Mouse (Mus musculus) right cerebral cortex, postnatal 36 days (tissue): ENCODE data around the gene B3gnt7.
"Not testable (repeated sequence)": the region's sequence is repeated elsewhere in the genome, so short reads cannot be mapped to it uniquely, and the experiment has no call there.

Experiments
- DNase-seq, 2 experiments: peaks; one replicate each; pipeline ENCODE4 v3.0.0; 2022; ENCODE audit warnings: low spot score in 2 of 2, mixed read lengths in 1 of 2

The B3gnt7 gene

DNA sequence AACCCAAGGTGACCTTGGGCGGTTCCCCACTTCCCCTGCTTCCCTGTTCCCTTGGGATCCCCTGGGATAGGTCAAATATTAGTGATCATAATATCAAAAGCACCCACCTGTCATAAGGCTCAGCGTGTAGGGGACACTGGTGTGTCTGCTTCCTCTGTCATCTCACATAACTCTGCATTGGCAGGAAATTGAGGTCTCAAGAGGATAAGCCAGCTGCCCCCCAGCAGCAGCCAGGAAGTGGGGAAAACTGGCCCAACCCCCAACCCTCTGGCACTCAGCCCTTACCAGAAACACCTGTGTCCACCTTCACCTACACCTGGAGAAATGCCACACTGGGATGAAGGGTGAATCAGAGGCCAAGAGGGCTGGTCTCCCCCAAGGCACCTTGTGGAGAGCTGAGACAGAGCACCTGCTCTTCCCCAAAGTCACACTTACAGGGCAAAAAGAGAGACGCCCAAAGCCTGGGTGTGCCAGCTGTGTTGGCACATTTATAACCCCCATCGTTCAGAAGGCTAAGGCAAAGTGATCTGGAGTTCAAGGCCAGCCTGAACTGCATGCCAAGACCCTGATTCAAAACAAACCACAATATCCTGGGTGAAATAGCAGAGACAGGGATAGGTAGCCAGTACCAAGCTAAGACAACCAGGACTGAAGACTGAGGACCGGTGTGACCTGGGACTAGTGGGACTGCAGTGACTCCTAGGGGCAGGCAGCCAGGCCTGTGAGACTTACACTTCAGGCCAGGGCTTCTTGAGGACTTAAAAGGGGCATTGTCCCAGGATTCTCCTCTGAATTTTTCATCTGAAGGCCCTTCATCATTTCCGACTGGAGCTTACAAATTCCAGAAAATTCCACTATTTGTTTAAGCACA is 1.2 kb upstream of the B3gnt7 start:
- no peak for DNase-seq

DNA sequence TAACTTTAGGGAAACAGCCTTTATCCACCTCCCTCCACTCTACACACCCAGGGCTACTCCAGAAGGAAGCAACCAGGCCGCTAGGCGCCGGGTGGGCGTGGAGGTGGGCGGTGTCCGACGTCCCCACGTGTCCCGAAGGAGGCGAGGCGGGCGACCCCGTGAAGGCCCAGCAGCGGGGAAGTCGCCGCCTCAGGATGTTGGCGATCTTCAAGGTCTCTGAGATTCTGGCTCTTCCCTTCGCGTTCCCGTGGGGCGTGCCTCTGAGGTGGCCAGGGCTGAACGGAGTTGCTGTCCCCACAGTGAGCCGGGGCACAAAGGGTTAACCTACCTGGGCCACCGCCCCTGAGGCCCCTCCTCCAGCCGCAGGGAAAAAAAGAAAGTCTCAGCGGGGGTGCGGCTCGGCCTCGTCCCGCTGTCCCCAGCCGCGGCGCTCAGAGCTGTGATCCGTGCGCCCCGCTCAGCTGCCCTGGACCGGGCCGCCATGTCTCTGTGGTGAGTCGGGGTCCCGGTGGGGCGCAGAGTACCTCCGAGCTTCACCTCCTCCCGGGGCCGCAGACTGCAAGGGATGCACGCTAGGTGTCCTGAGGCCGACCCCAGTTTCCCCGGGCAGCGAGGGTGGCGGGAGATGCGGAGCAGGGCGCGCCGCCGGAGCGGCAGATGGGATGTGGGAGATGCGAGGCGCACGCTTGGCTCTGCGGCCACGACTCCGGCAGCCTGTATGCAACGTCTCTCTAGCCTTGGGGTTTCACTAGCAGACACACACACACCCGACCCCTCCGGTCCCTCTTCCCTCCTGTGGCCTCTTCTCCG is 636 bp downstream of the B3gnt7 start:
- DNase-seq, result peak in 1 of 2 experiments; percentile 26

DNA sequence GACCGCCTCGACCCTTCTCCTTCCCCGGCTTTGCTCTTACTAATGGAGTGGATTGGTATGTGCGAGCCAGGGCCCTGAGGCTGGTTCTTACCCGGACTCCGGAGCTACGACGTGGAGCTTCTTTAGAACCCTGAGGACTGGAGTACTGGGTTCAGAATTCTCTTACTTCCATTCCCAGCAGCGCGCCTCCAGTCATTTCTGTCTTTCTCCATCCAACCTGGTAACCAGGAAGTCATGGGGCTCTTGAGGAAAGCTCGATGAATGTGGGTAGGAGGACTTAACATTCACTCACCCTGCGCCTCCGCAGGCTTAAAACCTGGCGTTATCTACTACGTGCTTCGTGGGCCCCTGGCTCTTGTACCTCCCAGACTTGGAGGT is 1.2 kb downstream of the B3gnt7 start:
- DNase-seq, result no peak

DNA sequence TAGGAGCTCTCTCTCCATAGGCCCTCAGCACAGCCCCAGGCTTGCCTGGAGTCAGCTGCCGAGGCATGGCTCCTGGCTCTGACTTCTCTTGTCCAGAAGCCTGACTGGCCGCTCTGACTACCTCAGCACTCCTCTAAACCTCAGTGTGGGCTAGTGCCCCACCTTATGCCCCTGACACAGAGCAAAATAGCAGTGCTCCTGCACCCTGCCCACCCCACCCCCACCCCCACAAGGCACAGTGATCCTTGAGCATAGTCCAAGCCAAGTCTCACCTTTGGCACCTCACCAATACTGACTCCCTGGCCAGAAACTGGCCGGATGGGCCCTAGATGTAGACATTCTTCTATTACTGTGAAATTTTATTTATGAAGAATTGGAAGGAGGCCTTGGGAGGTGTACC is 4.1 kb downstream of the B3gnt7 start:
- DNase-seq, result no peak

DNA sequence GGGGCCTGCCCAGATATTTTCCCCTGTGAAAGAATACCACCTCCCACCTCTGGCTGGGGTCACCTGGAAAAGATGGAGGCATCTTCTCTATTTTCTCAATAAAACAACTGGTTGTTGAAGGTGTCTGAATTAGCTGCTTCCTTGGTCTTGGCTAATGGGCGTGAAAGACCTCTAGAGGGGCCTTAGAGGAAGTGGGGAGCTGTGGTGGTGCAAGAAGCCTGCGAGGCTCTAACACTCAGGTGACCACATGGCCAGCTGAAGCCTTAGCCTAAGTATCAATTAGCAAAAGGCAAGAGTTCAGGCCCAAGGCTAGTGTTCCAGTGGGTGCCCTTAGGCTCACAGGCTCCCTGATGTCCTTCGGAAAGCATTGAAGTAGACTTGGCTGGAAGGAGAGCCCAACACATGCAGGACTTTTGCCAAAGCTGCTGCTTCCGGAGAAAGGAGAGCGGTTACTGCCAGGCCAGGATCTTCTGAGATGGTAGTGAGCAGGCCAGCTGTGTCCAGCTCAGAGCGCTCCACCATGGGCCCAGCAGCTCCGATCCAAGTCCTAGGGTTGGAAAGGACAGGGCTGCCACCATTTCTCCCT is 4.6 kb downstream of the B3gnt7 start:
- no peak for DNase-seq

DNA sequence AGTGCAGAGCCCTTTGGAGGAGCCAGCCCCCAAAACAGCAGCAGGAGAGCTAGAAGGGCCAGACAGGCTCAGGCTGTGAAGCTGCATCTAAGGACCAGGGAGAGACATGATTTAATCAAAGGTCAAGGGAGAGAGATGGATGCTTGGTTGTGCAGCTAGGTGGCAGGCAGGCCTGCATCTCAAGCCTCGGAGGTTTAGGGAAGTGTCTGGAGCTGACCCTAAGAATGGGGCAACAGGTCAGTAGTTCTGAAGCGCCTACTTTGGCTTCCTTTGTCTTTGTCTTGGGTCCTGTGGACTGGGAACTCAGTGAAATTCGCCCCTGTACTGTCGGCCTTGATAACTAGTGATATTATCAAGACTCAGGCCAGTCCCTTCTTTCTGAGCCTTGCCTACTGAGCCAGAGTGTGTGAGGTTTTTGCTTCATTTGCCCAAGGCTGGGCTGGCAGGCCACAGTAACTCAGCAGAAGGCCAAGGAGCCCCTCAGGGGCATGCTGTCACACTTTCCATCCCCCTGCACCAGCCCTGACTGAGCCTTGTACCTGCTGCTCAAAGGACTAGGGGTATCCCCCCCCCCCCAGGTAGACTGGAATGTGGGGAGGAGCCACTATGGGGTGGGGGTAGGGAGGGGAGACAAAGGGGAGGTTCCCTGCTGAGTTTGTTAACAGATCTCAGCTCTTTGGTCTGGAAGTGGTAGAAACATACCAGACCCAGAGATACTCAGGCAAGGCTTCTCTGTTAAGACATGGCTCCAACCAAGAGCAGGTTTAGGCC is 5.4 kb downstream of the B3gnt7 start:
- no peak for DNase-seq

DNA sequence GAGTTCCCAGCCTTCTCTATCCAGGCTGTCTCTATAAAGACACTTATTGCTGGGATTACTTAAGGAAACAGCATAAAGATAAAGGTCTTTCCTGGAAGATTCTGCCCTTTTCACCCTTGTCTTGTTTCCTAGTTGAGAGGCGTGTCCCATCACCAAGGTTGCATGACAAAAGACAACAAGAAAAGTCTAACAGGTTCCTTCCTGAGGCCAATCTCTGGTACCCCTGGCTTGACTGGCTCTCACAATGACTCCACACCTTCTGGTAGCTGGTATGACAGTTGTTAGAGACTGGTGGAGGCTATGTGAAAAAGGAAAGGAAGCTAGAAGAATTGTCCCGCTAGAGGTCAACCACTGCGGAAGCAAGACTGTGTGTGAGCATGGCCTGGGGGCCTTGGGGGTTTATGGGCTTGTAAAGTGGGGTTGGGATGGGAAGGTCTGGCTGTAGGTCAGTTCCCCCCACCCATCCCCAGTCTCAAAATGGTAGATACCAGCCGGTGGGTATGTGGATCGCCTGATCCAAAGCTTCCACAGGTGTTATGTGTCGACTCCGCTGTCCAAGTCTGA is 6.7 kb downstream of the B3gnt7 start:
- no peak for DNase-seq

DNA sequence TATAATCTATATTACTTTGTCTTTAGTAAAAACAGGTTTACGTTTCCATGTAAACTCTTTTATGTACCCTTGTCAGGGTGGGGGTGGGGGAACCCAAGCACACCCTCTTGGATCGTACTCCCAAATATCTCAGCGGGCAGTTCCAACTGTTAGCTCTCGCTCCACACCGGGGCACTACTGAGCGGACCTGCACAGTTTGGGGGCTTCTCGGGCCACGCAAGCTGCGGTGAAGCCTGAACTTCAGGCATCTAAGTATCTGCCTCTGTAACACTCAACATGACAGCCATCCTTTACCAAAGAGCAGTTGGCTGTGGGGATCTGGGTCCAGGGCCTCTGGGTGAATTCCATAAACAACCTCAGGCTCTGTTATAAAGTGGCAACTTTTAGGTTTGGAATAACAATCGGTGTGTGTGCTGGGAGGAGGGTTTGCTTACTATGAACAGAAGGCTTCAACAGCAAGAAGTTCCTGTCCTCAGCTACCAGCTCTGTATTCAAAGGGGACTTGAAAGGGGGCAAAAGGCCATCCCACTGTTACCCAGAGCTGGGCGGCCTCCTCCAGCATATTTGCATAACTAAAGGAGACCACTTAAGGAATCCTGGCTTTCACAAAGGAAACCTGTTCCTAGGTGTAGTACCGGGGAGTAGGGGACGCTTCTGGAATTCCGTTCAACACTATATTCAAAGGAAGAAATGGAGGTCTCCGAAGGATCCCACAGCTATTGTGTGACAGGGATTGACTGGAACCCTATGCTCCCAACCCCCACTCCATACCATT is 8.1 kb downstream of the B3gnt7 start:
- DNase-seq, result no peak

DNA sequence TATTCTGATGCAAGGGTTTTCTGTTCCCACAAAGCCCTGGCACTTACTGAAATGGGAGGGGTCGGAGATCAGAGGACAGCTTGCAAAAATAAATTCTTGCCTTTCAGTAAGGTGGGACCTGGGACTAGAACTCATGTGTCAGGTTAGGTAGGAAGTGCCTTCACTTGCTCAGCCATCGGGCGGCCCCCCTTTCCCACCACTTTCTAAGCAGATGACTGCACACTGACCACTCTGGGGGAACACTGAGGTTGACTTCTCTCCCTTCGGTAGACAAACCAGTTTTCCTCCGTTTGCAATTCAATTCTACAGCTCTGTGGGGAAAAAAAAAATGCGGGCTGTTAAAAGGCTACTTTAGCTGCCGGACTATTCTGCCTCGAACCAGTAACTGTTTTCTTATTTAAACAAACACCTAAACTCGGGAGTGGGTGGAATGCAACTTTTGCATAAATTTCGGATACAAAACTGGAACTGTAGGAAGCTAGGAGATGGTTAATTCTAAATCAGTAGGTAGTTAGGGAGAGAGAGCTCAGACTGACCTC is 8.9 kb downstream of the B3gnt7 start:
- no peak for DNase-seq

DNA sequence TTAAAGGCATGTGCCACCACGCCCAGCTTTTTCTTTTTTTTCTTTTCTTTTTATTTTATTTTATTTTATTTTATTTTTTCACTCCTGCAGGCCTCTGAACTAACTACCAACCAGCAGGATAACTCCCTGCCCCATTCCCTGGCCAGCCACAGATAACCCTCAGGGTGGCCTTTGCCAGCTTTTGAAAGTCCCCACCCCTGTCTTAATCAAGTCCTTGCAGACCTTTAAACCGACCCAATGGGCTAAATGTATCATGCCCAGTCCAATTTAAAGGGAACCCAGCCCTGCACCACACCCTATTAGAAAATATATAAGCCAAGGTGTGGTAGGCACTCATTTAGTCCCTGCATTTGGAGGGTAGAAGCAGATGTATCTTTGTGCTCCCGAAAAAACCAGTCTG is 9.6 kb downstream of the B3gnt7 start:
- DNase-seq, result no peak

DNA sequence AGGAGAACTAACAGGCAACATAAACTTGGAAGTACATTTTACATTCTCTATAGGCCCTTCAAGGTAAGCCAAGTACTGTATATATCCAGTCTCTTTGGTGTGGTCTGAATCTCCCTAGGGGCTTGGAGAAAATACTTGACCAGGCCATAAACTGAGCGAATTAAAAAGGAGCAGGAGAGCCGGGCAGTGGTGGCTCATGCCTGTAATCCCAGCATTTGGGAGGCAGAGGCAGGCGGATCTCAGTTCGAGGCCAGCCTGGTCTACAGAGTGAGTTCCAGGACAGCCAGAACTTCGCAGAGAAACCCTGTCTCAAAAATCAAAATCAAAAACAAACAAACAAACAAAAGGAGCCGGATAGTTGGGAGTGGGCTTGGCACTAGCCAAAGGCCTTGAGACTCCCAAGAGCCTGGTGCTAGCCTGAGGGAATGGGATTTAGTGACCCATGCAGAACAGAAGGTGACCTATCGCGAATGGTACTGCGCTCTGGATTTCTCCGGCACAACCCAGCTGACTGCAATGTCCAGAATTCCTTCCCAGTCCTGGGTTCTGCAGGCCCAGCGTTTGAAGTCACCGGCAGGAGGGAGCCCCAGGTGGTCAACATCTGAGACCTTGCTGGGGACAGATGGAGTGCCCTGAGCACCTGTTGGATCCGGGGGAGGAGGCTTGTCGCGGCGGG is 10.6 kb downstream of the B3gnt7 start:
- DNase-seq, result no peak

DNA sequence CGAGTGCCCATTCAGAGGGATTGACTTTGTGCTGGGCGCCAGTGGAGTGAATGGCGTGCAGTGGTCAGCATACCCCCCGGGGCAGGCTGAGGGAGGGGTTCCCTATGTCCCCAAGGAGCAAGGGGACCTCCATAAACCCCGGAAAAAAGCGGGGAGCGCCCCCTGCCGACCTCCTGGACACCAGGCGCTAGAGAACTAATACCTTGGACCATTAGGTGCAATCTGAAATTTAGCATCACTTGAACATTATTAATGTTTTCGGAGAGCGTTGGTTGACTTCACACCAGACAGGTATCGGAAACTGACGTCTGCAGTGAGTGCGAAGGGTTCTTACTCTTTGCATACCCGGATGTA is 11.1 kb downstream of the B3gnt7 start:
- DNase-seq, result no peak

DNA sequence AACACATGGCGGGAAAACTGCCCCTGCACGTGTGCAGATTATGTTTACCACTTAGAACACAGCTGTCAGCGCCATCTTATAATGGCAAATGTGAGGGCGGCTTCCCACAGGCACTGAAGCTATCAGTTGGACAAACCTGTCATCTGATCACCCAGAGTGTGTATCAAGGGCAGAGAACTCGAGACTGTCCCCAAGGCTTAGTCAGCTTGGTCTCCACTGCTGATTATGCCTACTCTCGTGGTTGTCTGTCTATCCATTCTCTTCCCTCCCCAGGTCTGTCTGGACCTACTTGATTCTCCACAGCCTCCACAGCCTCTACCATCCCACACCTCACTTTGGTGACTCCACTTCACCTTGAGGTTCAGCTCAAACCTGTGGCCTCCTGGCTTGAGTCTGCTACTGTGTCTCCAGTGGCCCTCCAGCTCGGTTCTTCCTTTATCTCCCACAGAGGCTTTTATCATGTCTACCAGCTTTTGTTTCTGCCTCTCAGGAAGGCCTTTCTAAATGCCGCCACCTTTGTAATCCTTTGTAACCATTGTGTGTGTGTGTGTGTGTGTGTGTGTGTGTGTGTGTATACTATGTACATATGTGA is 18.3 kb downstream of the B3gnt7 start:
- no peak for DNase-seq

DNA sequence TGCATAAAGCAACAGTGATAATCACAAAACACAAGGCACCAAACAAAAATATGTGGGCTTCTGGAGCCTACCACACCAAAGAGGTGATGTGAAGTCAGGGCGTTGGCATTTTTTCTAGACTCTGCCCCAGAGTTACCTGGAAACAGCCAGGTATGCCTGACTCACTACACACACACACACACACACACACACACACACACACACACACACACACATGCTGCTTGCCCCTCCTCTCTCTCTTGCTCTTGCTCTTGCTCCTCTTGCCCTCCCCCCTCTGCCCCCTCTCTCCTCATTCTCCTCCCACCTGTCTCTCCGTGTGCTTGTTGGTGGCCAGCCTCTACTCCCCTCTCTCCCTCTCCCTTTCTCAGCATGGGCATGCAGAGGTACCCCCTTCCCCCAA is 33.7 kb downstream of the B3gnt7 start:
- no peak for DNase-seq

DNA sequence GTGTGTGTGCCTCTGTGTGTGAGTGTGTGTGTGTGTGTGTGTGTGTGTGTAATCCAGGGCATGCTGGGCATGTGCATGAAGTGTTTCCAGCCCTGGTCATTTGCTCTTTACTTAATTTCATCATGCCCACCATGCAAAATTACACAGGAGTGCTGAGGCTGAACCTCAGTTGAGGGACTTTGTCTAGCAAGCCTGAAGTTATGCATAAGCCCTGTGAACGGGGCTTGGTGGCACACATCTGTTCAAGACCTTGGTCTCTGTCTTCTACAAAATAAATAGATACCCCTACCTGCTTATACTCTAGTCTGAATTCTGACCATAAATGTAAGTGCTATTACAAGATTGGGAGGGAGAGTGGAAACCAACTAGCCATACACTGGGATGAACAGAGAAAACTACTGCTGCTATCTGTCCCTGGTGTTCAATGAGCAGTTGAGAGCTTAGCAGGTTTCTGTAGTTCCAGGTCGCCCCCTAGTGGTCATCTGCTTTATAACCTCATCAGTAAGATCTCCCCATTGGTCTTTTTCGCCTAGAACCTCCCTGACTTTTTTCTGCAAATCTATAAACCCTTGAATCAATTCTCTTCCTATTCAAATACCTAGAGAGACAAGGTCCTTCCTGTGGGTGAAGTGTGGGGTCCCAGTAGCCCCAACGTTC is 36.7 kb downstream of the B3gnt7 start:
- DNase-seq, result peak; percentile 60 to 64

DNA sequence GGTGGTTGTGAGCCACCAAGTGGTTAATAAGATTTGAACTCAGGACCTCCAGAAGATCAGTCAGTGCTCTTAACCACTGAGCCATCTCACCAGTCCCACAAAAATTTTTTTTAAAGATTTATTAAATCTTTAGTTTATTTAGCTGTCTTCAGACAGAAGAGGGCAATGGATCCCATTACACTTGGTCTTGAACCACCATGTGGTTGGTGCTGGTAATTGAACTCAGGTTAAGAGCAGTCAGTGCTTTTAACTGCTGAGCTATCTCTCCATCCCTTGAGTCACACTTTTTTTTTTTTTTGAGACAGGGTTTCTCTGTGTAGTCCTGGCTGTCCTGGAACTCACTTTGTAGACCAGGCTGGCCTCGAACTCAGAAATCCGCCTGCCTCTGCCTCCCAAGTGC is 38.5 kb downstream of the B3gnt7 start:
- DNase-seq, result not testable (repeated sequence)

DNA sequence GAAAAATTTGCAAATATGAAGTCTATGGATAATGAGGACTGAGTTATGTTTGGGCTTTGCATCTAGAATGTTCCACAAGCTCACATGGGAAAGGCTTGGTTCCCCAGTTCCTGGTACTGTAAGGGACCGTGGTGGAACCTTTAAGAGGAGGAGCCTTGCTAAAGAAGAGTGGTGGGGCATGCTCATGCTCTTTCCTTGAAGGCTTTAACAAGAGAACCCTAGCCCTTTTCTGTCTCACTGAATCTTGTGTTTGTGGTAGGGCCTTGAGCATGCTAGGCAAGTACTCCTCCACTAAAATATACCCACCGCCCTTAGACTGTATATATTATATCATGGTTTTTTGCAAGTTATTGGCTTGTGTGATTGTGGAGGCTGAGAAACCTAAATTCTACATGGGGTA is 39.7 kb downstream of the B3gnt7 start:
- DNase-seq, result no peak

DNA sequence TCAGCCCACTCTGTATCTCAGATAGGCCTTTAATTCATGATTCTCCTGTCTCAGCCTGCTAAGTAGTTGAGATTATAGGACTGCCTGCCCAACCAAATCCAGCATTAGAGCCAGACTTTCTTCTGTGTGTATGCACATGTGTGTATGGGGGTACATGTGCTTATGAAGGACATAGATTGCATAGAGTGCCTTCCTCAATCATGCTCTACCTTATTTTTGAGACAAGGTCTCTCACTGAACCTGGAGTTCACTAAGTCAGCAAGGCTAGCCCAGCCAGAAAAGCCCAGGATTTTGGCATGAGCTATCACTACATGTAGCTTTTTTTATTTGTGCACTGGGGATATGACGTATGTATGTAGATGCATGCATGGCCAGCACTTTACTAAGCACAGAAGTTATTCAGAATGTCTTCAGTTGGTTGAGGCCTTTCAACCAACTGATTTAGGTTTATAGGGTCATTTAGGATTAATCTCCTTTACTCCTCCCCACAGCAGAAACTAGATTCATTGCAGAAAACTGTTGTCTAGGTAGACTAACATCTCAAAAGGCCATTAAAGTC is 40.5 kb downstream of the B3gnt7 start:
- DNase-seq, result no peak
